Mouse (Mus musculus): Measurements from ENCODE around the gene Gstp2. TPM values are rescaled to one million over a fixed set of nuclear protein-coding genes. Genes with fewer than 3 reads are reported as not detected.

Gene Gstp2
- 25.3 TPM for polyA plus RNA-seq (2014; fragmentation: Illumina TruSeq; extraction: RNeasy Lipid Tissue Mini Kit (QIAGEN cat#74804); ENCODE audit: low read depth, low replicate concordance)

GRCm38 (mm10) chr19:4045966-4046865, at the start of gene Gstp2:
Gene Gstp2 (minus strand): TSS chr19:4046023.

GRCm38 (mm10) chr19:4081394-4081793, 35.6 kb upstream of the Gstp2 start, which contains the start of gene Cabp2:
Gene Cabp2 (plus strand): TSS chr19:4081578.

GRCm38 (mm10) chr19:4059069-4059740, 13.4 kb upstream of the Gstp2 start, which contains the start of gene Gstp3:
Gene Gstp3 (minus strand): TSS chr19:4059569.

GRCm38 (mm10) chr19:4037788-4038232, 8.0 kb downstream of the Gstp2 start, which contains the start of gene Gstp1:
Gene Gstp1 (minus strand): TSS chr19:4037985.

GRCm38 (mm10) chr19:4012432-4013022, 33.3 kb downstream of the Gstp2 start, which contains the start of gene Ndufv1:
Gene Ndufv1 (minus strand): TSS chr19:4012806.

GRCm38 (mm10) chr19:4003112-4003511, 42.7 kb downstream of the Gstp2 start, which contains the start of gene Doc2g:
Gene Doc2g (plus strand): TSS chr19:4003313.

GRCm38 (mm10) chr19:4000119-4000900, 45.5 kb downstream of the Gstp2 start, which contains the start of the genes Nudt8 and Gm49405:
Gene Nudt8 (plus strand): TSS chr19:4000580.
Gene Gm49405 (plus strand): TSS chr19:4000626.

GRCm38 (mm10) chr19:3992416-3992815, 53.4 kb downstream of the Gstp2 start, which contains the start of gene Tbx10:
Gene Tbx10 (plus strand): TSS chr19:3992752.

Other genes with a start within 250 kb of the Gstp2 start
- gene Chka, start 194.2 kb downstream of the Gstp2 start, polyA plus RNA-seq (2014; fragmentation: Illumina TruSeq; extraction: RNeasy Lipid Tissue Mini Kit (QIAGEN cat#74804); ENCODE audit: low read depth, low replicate concordance): 57.2 TPM
- 33.4 TPM for gene Tcirg1, start 138.9 kb downstream of the Gstp2 start, polyA plus RNA-seq (2014; fragmentation: Illumina TruSeq; extraction: RNeasy Lipid Tissue Mini Kit (QIAGEN cat#74804); ENCODE audit: low read depth, low replicate concordance)
- gene Ndufs8, start 133.2 kb downstream of the Gstp2 start, polyA plus RNA-seq (2014; fragmentation: Illumina TruSeq; extraction: RNeasy Lipid Tissue Mini Kit (QIAGEN cat#74804); ENCODE audit: low read depth, low replicate concordance): 112 TPM
- 8.3 TPM for gene Aldh3b1, start 116.2 kb downstream of the Gstp2 start, polyA plus RNA-seq (2014; fragmentation: Illumina TruSeq; extraction: RNeasy Lipid Tissue Mini Kit (QIAGEN cat#74804); ENCODE audit: low read depth, low replicate concordance)
- 55.5 TPM for gene Unc93b1, start 110.8 kb downstream of the Gstp2 start, polyA plus RNA-seq (2014; fragmentation: Illumina TruSeq; extraction: RNeasy Lipid Tissue Mini Kit (QIAGEN cat#74804); ENCODE audit: low read depth, low replicate concordance)
- 0.15 TPM for gene Aldh3b3, start 87.4 kb downstream of the Gstp2 start, polyA plus RNA-seq (2014; fragmentation: Illumina TruSeq; extraction: RNeasy Lipid Tissue Mini Kit (QIAGEN cat#74804); ENCODE audit: low read depth, low replicate concordance)
- 10.9 TPM for gene Aldh3b2, start 73.7 kb downstream of the Gstp2 start, polyA plus RNA-seq (2014; fragmentation: Illumina TruSeq; extraction: RNeasy Lipid Tissue Mini Kit (QIAGEN cat#74804); ENCODE audit: low read depth, low replicate concordance)
- 32.3 TPM for gene Acy3, start 59.5 kb downstream of the Gstp2 start, polyA plus RNA-seq (2014; fragmentation: Illumina TruSeq; extraction: RNeasy Lipid Tissue Mini Kit (QIAGEN cat#74804); ENCODE audit: low read depth, low replicate concordance)
- not detected for gene Tbx10, start 53.3 kb downstream of the Gstp2 start, polyA plus RNA-seq (2014; fragmentation: Illumina TruSeq; extraction: RNeasy Lipid Tissue Mini Kit (QIAGEN cat#74804); ENCODE audit: low read depth, low replicate concordance)
- 25.3 TPM for gene Nudt8, start 45.4 kb downstream of the Gstp2 start, polyA plus RNA-seq (2014; fragmentation: Illumina TruSeq; extraction: RNeasy Lipid Tissue Mini Kit (QIAGEN cat#74804); ENCODE audit: low read depth, low replicate concordance)
- 2.5 TPM for gene Gm49405, start 45.4 kb downstream of the Gstp2 start, polyA plus RNA-seq (2014; fragmentation: Illumina TruSeq; extraction: RNeasy Lipid Tissue Mini Kit (QIAGEN cat#74804); ENCODE audit: low read depth, low replicate concordance)
- 3.2 TPM for gene Doc2g, start 42.7 kb downstream of the Gstp2 start, polyA plus RNA-seq (2014; fragmentation: Illumina TruSeq; extraction: RNeasy Lipid Tissue Mini Kit (QIAGEN cat#74804); ENCODE audit: low read depth, low replicate concordance)
- 124 TPM for gene Ndufv1, start 33.2 kb downstream of the Gstp2 start, polyA plus RNA-seq (2014; fragmentation: Illumina TruSeq; extraction: RNeasy Lipid Tissue Mini Kit (QIAGEN cat#74804); ENCODE audit: low read depth, low replicate concordance)
- gene Gstp1, start 8.0 kb downstream of the Gstp2 start, polyA plus RNA-seq (2014; fragmentation: Illumina TruSeq; extraction: RNeasy Lipid Tissue Mini Kit (QIAGEN cat#74804); ENCODE audit: low read depth, low replicate concordance): 408 TPM
- gene Gstp3, start 13.5 kb upstream of the Gstp2 start, polyA plus RNA-seq (2014; fragmentation: Illumina TruSeq; extraction: RNeasy Lipid Tissue Mini Kit (QIAGEN cat#74804); ENCODE audit: low read depth, low replicate concordance): 0.71 TPM
- not detected for gene Cabp2, start 35.6 kb upstream of the Gstp2 start, polyA plus RNA-seq (2014; fragmentation: Illumina TruSeq; extraction: RNeasy Lipid Tissue Mini Kit (QIAGEN cat#74804); ENCODE audit: low read depth, low replicate concordance)
- gene Cdk2ap2, start 51.2 kb upstream of the Gstp2 start, polyA plus RNA-seq (2014; fragmentation: Illumina TruSeq; extraction: RNeasy Lipid Tissue Mini Kit (QIAGEN cat#74804); ENCODE audit: low read depth, low replicate concordance): 93.4 TPM
- gene Pitpnm1, start 54.0 kb upstream of the Gstp2 start, polyA plus RNA-seq (2014; fragmentation: Illumina TruSeq; extraction: RNeasy Lipid Tissue Mini Kit (QIAGEN cat#74804); ENCODE audit: low read depth, low replicate concordance): 29.6 TPM
- gene Aip, start 79.8 kb upstream of the Gstp2 start, polyA plus RNA-seq (2014; fragmentation: Illumina TruSeq; extraction: RNeasy Lipid Tissue Mini Kit (QIAGEN cat#74804); ENCODE audit: low read depth, low replicate concordance): 74.7 TPM
- 0.19 TPM for gene Gpr152, start 93.8 kb upstream of the Gstp2 start, polyA plus RNA-seq (2014; fragmentation: Illumina TruSeq; extraction: RNeasy Lipid Tissue Mini Kit (QIAGEN cat#74804); ENCODE audit: low read depth, low replicate concordance)
- 1.1 TPM for gene Cabp4, start 98.0 kb upstream of the Gstp2 start, polyA plus RNA-seq (2014; fragmentation: Illumina TruSeq; extraction: RNeasy Lipid Tissue Mini Kit (QIAGEN cat#74804); ENCODE audit: low read depth, low replicate concordance)
- 169 TPM for gene Coro1b, start 102.6 kb upstream of the Gstp2 start, polyA plus RNA-seq (2014; fragmentation: Illumina TruSeq; extraction: RNeasy Lipid Tissue Mini Kit (QIAGEN cat#74804); ENCODE audit: low read depth, low replicate concordance)
- 3.3 TPM for gene Ptprcap, start 107.6 kb upstream of the Gstp2 start, polyA plus RNA-seq (2014; fragmentation: Illumina TruSeq; extraction: RNeasy Lipid Tissue Mini Kit (QIAGEN cat#74804); ENCODE audit: low read depth, low replicate concordance)
- 27.2 TPM for gene Rps6kb2, start 117.3 kb upstream of the Gstp2 start, polyA plus RNA-seq (2014; fragmentation: Illumina TruSeq; extraction: RNeasy Lipid Tissue Mini Kit (QIAGEN cat#74804); ENCODE audit: low read depth, low replicate concordance)
- gene Carns1, start 129.5 kb upstream of the Gstp2 start, polyA plus RNA-seq (2014; fragmentation: Illumina TruSeq; extraction: RNeasy Lipid Tissue Mini Kit (QIAGEN cat#74804); ENCODE audit: low read depth, low replicate concordance): 5.1 TPM
- gene Tbc1d10c, start 145.3 kb upstream of the Gstp2 start, polyA plus RNA-seq (2014; fragmentation: Illumina TruSeq; extraction: RNeasy Lipid Tissue Mini Kit (QIAGEN cat#74804); ENCODE audit: low read depth, low replicate concordance): 3.5 TPM
- 434 TPM for gene Ppp1ca, start 146.0 kb upstream of the Gstp2 start, polyA plus RNA-seq (2014; fragmentation: Illumina TruSeq; extraction: RNeasy Lipid Tissue Mini Kit (QIAGEN cat#74804); ENCODE audit: low read depth, low replicate concordance)
- 15.7 TPM for gene Rad9a, start 155.6 kb upstream of the Gstp2 start, polyA plus RNA-seq (2014; fragmentation: Illumina TruSeq; extraction: RNeasy Lipid Tissue Mini Kit (QIAGEN cat#74804); ENCODE audit: low read depth, low replicate concordance)
- gene Clcf1, start 168.2 kb upstream of the Gstp2 start, polyA plus RNA-seq (2014; fragmentation: Illumina TruSeq; extraction: RNeasy Lipid Tissue Mini Kit (QIAGEN cat#74804); ENCODE audit: low read depth, low replicate concordance): 3.9 TPM
- not detected for gene AC109138.7, start 168.3 kb upstream of the Gstp2 start, polyA plus RNA-seq (2014; fragmentation: Illumina TruSeq; extraction: RNeasy Lipid Tissue Mini Kit (QIAGEN cat#74804); ENCODE audit: low read depth, low replicate concordance)
- 61.3 TPM for gene Pold4, start 185.9 kb upstream of the Gstp2 start, polyA plus RNA-seq (2014; fragmentation: Illumina TruSeq; extraction: RNeasy Lipid Tissue Mini Kit (QIAGEN cat#74804); ENCODE audit: low read depth, low replicate concordance)
- gene Ssh3, start 223.2 kb upstream of the Gstp2 start, polyA plus RNA-seq (2014; fragmentation: Illumina TruSeq; extraction: RNeasy Lipid Tissue Mini Kit (QIAGEN cat#74804); ENCODE audit: low read depth, low replicate concordance): 50.4 TPM
- gene Ankrd13d, start 237.1 kb upstream of the Gstp2 start, polyA plus RNA-seq (2014; fragmentation: Illumina TruSeq; extraction: RNeasy Lipid Tissue Mini Kit (QIAGEN cat#74804); ENCODE audit: low read depth, low replicate concordance): 7.7 TPM

All from adipose tissue, adult 10 weeks (tissue).